Mouse (Mus musculus): ENCODE results near the gene Skiv2l.

GRCm38 (mm10) chr17:34895724-34896123, 45.7 kb upstream of the Skiv2l start:
- no peak for TF ChIP-seq POLR2A (IDR thresholded peaks at IDR 0.05; ENCODE audit: insufficient read depth, low read length)
- TF ChIP-seq CTCF (IDR thresholded peaks at IDR 0.05; ENCODE audit: low read depth, low read length): no peak
- TF ChIP-seq EP300 (IDR thresholded peaks at IDR 0.05; ENCODE audit: insufficient read depth, low read depth, low read length): no peak

All from ES-Bruce4 (cell line).